Mouse (Mus musculus): Measurements from ENCODE around the gene Hnrnpl.

Gene Hnrnpl

GRCm38 (mm10) chr7:28791706-28792105 is 16.6 kb upstream of the Hnrnpl start:
- no peak for DNase-seq

DNA sequence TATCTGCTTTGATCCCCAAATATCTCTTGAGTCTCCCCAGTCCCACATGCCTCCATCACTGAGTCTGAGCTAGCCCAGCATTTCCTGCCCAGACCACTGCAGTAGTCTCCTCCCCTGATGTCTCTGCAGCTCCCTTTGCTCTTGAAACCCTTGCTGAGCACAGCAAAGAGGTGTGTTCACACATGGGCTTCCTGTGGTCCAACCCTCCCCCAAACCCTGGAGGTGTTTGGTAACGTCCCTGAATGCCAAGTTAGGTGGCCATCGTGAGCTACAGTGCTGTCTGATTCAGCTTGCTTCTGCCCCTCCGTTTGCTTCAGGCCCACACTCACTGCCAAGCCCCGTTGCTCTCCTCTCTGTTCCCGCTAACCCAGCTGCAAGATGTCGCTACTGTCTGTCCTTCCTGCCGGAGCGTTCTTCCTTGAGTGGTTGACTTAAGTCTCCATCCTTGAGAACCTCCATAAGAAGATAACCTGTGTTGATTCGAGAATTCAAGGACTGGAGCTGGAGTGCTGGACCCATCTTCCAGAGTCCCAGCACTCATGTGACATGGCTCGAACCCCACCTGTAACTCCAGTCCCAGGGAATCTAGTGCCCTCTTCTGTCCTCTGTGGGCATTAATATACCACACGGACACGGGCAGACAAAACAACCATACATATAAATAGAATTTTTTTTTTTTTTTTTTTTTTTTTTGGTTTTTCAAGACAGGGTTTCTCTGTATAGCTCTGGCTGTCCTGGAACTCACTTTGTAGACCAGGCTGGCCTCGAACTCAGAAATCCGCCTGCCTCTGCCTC is 15.8 kb upstream of the Hnrnpl start:
- peak; percentile 55 for DNase-seq

DNA sequence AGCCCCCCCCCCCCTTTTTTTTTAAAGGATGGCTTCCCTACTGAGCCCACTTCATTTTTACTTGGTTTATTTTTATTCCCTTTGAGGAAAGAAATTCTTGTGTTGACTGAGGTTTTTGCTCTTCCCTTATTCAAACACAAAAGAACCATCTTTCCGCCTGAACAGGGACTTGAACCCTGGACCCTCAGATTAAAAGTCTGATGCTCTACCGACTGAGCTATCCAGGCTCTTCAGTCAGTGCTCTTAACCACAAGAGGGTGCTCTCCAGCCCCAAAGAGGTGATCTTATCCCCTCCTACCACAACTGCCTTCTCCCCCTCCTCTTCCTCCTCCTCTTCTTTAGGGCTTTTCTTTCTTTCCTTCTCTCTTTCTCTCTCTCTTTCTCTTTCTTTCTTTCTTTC is 14.5 kb upstream of the Hnrnpl start:
- DNase-seq: peak; percentile 68

DNA sequence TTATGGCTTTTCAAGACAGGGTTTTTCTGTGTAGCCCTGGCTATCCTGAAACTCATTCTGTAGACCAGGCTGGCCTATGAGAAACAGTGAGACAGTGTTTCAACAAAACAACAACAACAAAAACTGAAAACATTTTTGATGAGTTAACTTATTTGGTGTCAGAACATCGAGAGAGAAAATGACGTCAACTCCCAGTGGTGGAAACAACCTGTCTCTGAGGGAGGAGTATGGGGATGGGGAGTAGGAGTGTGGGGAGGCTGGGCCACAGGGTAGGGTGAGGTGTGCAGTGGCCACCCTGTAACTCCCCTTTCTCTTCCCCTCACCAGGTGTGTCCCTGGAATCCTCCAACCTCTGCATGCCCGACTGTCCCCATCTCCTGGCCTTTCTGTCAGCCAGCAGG is 13.8 kb upstream of the Hnrnpl start:
- no peak for DNase-seq

DNA sequence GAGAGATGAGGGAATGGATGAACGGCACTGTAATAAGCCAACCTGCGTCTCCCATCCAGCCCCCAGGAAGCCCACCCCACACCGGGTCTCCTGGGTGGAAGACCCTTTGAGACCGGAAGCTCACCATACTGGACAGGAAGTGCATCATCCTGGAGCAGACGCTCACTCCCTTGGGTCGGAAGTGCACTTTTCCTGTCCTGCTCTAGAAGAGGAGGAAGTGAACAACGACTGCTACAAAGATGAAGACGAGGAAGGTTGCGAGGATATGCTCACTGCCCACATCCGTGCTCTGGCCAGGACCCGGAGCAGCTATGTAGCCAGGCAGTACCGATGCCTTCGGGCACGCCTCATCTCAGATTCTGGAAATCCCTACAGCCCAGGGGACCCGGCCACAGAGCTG is 12.5 kb upstream of the Hnrnpl start:
- no peak for DNase-seq

DNA sequence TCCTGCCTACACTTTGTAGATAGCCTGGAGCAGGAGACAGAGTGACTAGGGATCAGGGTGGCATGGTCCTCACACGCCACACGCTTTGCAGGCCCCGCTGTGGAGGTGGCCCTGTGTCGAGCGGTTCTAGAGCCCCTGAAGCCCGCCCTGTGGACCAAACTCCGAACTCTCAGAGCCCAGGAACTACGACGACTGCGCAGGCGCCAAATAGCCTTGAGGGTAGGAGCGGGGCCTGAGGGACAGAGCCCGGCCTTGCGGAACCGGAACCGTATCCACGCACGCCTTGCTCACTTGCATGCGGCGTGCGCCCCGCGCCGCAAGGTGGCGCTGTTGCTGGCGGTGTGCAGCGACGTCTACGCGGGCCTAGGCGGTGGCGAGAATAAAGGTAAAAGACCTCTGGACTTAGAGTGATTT is 11.8 kb upstream of the Hnrnpl start:
- peak; percentile 80 for DNase-seq

- DNase-seq: peak; percentile 28
Measured at GRCm38 (mm10) chr7:28799994-28800393, 8.3 kb upstream of the Hnrnpl start.

DNA sequence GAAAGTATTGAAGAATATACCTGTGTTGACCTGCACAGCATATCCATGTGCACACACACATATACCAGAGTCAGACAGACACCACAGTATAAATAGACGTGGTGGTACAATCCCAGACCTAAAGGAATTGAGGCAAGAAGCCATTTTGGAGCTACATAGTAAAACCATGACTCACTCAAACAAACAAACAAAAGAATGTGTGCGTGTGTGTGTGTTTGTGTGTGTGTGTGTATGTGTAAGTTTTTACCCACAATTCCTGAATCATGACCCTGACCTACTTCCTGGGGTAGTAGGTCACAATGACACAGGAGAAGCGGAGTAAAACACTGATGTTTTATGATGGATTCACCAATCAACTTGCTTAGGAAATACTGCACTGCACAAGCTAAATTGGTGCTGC is 6.9 kb upstream of the Hnrnpl start:
- DNase-seq: no peak

- no peak for DNase-seq
Measured at GRCm38 (mm10) chr7:28801901-28802670, 6.3 kb upstream of the Hnrnpl start.

DNA sequence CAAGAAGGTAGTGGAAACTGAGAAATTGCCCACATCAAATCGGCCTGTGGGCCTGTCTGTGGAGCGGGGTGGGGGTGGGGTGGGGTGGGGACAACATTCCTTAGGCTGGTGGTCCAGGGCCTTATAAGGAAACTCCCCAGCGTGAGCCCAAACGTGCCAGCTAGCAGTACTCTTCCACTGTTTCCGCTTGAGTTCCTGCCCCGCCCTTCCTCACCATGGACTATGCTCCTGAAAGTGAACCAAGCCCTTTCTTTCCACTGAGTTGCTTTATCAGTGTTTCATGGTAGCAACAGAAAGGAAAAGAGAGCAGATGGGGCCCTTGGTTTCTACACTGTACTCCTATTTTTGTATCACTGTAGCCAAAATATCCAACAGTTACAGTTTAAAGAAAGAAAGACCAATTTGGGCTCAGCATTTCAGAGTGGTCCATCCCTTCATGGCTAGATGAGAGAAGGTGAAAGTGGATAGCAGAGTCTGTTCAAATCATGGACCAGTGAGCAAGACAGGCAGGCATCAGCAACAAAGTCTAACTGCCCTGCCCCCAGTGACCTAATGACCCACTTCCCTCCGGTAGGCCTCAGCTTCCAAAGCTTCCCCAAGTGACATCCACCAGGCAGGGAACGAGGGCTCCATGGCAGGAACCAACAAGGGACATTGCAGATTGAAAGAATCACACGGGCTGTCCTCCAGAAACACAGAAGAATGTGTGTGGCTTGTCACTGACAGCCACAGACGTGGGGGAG is 5.3 kb upstream of the Hnrnpl start:
- DNase-seq: no peak

GRCm38 (mm10) chr7:28803756-28804155 is 4.6 kb upstream of the Hnrnpl start:
- DNase-seq: no peak

DNA sequence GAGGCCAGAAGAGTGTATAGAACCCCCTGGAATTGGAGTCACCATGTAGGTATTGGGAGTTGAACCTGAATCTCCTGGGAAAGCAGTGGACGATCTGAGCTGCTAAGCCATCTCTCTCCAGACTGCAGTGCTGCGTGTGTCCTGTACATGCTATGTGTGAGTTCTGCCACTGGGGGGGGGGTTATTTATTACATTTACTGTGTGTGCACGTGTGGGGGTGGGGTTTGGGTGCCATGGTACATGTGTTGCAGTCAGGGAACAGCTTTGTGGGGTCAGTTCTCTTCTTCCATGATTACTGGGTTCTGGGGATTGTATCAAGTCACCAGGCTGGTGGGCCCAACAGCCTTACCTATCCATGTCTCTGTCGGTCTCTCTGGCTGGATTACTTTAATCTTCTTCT is 1.5 kb upstream of the Hnrnpl start:
- DNase-seq: no peak

DNA sequence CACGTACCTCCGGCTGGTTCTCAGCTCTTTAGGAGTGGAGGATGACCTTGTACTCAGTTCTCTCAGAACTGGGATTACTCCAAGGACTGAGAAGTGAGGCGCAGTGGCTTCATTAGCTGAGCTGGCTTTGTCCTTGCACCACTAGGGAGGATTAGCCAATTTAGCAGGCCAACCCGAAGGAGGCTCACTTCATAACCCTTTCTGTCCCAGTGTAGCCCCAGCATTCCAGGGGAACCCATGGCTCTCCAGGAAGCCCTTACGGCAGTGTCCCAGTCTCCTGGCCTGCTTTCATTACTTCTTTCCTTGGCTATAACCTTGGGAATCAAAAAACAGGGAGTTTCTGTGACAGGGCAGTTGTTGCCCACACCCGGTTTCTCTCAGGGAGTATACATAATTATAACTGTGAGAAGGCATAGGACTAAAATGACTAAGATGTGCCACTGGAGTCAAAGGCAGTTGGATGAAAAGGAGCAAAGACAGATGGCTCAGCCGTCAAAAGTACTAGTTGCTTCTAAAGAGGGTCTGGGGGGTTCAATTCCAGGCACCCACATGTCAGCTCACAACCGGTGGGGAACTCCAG is 610 bp upstream of the Hnrnpl start:
- DNase-seq: no peak

- peak; percentile 97 for DNase-seq
Measured at GRCm38 (mm10) chr7:28808957-28809393, 634 bp downstream of the Hnrnpl start.

DNA sequence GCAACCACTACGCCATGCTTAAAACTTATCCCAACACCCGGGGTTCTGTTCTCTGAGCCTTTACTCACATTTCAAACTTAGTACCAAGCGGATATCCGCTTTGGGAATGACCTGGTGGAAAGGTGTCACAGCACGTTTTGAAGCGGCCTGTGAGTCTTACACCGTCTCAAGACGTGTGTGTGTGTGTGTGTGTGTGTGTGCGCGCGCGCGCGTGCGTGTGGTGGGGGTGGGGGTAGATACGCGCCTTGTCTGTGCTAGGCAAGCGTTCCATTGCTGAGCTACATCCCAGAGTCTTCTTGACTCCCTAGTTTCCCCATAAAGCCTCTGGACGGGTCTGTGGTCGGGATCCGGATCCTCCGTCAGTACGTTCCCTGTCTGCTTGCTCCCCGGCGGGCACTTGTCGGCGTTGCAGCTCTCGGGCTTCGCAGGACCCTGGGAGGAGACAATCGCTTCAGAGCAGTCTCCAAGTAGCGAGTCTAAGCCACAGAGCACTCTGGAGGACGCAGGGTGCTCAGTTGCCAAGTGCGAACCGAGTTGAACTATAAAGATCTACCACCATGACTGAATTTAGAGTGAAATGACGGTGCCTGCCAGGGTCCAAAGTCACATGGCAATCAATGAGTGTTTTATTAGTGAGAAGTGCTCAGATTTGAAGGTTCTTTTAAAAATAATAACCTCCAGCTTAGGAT is 1.2 kb downstream of the Hnrnpl start:
- peak; percentile 76 for DNase-seq

GRCm38 (mm10) chr7:28810107-28811066 is 2.0 kb downstream of the Hnrnpl start:
- peak; percentile 100 for DNase-seq

DNA sequence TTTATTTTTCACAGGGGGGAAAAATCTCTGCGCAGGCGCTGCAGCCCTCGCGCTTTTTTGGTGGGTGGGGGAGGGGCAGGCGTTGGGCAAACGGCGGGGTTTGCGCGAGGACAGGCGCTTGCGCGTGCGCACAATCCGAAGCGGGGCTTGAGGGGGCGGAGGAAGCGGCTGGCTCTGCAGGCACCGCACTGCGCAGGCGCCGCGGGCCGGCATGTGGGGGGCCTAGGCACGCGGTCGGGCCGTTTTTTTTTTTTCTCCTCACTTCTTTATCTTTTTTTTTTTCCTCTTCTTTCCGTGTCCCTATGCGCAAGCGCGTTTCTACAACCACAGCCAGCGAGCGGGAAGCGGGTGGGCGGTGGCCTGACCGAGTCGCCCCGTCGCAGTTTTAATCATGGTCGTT is 2.9 kb downstream of the Hnrnpl start:
- DNase-seq: peak; percentile 96

- no peak for DNase-seq
Measured at GRCm38 (mm10) chr7:28811640-28812275, 3.4 kb downstream of the Hnrnpl start.

DNA sequence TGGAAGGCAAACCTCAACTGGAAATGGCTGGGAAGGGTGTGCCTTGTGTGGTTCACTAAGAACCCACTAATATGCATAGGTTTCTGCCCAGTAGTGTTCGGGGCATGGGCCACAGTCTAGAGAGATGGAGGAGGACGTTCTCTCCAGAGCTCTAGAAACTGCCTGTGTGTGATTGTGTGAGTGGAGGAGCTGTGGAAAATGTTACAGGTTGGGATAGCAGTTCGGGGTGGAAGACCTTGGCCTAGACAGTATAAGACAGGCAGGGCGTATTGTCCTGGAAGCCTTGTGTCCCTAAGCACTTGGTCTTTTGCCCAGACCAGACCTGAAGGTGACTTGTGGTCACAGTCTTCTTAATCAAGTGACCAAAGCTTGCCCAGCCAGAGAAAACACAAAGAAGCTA is 4.1 kb downstream of the Hnrnpl start:
- no peak for DNase-seq

- no peak for DNase-seq
Measured at GRCm38 (mm10) chr7:28812949-28813348, 4.6 kb downstream of the Hnrnpl start.
